Mouse (Mus musculus): Measurements from ENCODE around the gene Sec61a2.

The Sec61a2 gene

DNA sequence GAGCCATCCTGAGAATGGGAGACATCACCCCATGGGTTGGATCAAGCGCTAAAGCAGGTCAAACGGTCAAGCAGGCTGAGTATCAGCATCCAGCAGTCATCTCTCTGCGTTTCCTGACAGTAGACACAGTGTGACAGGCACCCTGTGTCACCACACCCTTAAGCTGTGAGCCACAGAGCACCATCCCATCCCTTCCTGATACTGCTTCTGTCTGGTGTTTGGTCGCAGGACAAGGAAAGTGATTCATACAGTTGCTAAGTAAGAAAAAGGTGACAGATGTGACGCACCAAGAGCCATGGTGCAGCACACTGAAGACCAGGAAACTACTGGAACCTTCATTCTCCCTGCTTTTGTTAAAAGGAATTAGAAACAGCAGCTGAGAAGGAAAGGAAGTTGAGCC lies 6.4 kb downstream of the Sec61a2 start:
- peak; percentile 38 for DNase-seq (ENCODE audit: low read depth, low spot score)

DNA sequence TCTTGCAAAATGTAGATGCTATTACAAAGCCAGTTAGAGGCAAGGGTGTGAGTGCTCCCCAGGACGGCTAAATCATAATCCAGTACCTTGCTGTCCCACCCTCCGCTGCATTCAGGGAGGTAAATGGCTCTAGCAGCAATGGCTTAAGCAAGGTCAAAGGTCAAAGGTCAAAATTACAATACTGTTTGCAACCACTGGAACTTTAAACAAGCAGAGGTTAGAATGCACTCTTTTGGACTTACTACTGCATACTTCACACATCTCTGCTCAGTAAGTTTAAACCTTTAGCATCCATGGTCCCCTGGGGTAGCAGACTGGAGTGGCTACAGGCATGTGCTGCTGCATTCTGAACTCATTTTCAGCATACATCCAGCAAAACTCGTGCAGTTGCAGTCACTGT lies 17.8 kb downstream of the Sec61a2 start:
- DNase-seq (ENCODE audit: low read depth, low spot score), result no peak

DNA sequence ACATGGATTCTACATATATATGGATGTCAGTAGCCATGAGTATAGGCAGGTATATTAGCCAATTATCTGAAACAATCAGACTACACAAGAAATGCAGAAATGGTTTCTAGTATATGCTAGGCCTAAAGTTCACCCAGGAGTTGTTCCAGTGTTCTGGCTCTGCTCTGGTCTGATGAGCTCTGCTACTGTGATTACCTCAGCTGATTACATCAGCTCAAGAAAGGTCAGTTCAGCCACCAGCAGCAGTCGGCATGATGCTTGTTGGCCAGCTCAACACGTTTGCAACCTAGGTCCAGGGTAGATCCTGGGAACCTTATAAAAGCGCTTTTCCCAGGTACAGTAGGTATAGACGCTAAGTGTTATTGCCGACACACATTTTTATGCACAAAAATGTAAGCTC lies 25.5 kb downstream of the Sec61a2 start:
- no peak for DNase-seq (ENCODE audit: low read depth, low spot score)

DNA sequence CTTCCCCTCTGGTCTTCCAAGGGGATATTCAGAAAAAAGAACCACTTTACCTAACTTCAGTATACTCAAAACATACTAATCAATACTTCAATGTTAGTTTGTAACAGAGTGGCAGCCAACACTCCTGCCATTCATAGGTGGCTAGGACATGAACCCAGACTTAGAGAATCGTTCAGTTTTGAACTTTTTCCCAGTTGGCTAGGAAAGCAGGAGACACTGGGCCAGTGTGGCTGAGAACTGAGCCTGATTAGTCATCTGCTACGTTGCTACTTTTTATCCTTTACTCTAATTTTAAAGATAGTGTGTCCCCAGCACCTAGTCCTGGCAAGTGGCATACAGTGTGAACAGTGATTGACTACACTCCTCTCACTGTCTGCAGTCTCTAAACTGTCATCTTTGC lies 27.6 kb downstream of the Sec61a2 start:
- DNase-seq (ENCODE audit: low read depth, low spot score), result no peak

DNA sequence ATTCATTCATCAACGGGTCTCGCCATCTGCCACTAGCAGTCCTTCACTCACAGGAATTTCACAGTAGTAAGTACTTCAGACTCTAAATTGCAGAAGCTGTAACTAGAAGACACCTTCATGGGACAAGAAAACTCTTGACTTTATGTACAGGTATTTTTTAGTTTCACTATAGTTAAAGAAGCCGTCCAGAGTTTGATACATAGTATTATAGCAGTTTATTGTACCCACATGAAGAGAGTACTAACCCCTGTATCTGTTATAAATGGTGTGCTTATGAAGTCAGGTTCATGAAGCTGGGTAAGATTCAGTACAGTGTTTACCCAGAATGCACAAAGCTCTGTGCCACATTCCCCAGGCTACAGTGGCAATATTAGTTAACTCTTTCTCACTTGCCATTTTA lies 32.4 kb downstream of the Sec61a2 start, which contains the start of gene Gm13199:
Gene Gm13199 (minus strand): TSS at position 101 of the 400 bp plus-strand sequence.
- DNase-seq (ENCODE audit: low read depth, low spot score), result no peak

DNA sequence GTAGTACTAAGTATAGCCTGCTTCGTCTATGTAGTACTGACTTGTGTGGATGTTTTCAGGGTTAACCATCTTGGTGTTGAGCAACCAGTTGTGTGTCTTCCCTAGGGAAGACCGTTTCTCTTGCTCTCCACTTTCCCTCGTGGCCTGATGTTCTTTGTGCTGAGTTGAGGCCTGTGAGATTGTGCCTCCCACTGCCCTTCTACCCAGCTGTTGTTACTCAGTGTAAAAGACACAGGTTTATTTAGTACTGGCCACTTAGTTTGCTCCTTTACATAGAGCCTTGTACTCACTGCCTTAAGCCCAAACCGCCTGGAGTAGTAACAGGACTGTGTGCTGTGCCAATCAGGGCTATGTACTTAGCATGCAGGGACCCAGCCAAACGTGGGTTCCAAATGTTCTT lies 43.4 kb downstream of the Sec61a2 start:
- DNase-seq (ENCODE audit: low read depth, low spot score), result peak; percentile 18

DNA sequence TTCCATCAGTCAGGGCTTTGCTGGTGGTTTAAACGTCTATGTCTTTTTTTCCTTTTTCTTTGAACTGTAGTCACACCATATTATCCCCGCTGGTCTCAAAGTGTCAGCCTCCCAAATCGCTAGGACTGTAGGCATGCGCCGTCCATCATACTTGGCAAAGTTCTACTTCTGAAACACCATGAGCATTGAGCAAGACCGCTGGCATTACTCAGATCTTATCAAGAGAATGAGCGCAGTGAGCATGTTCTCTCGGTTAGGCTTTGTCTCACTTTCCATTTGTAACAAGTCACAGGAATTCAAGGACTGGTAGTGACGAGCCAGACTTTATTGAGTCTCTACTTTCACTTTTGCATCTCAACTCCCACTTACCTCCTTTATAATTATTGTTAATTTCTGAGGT lies 44.1 kb downstream of the Sec61a2 start:
- no peak for DNase-seq (ENCODE audit: low read depth, low spot score)

DNA sequence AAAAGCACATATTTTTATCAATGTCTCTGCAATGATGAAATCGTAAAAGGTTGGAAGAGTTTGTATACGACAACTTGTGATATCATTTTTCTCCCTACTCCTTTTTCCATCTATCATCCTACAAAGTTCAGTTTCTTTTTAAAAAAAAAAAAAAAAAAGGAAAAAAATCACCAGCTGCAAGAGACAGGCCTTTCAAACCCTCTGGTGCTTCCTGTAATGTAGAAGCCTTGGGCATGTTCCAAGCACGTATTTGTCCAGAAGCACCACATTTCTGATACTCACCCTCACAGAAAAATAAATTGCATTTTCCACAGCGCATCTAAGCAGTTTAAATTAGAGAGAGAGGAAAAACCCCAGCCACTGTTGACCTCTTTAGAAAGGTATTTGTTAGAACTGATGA lies 49.4 kb downstream of the Sec61a2 start:
- no peak for DNase-seq (ENCODE audit: low read depth, low spot score)

DNA sequence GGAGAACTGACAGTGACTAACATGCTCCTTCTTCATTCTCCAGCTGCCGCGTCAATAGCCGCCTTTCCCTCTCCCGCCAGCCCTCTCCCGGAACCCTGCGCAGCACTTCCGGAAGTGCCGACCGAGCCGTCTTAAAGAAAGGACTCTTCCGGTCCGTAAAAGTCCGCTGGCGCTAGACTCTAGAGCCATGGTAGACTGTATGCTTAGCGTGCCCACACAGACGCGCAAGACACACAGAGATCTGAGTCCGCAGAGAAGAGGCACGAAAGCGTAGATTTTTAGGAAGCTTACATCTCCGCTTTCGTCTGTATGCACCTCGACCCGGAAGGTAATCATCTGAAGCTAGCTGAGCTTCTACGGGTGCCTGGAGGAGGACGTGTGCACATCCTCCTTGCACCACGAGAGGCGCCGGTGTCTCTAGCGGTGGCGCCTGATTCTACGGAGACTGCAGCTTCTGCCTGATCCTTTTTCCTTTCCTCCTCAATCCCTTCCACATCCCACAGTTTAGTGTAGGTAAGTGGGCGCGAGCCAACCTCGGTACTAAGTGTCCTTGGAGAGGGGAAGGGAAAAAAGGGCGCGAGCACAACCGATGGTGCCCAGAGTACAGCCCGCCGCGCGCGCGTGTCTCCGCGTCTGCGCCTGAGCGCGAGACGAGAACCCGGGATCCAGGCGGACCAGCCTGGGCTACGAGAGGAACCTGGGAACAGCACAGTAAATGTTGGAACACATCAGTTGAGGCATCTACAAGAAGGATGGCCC lies 50.2 kb downstream of the Sec61a2 start, which contains the start of the genes Nudt5 and Cdc123:
Gene Nudt5 (plus strand): TSS at position 147 of the 759 bp plus-strand sequence.
Gene Cdc123 (minus strand): TSS at position 292 of the 759 bp plus-strand sequence.
- DNase-seq (ENCODE audit: low read depth, low spot score), result peak; percentile 99

DNA sequence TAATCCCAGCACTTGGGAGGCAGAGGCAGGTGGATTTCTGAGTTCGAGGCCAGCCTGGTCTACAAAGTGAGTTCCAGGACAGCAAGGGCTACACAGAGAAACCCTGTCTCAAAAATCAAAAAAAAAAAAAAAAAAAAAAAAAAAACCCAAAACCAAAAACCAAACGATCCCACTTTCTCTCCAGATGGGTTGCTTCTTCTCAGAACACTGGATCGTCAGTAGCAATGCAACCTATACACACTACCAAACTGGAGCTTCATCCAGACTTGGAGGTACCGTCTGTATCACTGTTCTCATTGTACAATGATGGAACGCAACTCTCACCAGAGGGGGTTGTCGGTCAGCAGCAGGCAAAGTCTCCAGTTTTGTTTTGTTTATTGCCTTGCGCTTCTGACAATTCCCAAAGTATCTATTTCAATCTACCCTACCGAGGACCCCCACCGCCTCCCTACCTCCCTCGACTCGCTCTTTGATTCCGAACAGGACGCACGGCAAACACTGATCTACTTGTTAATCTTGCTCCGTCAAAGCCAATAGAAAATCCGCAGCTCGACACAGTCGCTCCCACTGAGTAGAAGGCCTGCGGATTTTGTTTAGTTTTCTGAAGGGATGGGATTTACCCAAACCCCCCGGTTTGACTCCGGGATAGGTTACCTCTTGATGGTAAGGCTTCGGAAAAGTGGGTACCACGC lies 50.9 kb downstream of the Sec61a2 start:
- no peak for DNase-seq (ENCODE audit: low read depth, low spot score)

DNA sequence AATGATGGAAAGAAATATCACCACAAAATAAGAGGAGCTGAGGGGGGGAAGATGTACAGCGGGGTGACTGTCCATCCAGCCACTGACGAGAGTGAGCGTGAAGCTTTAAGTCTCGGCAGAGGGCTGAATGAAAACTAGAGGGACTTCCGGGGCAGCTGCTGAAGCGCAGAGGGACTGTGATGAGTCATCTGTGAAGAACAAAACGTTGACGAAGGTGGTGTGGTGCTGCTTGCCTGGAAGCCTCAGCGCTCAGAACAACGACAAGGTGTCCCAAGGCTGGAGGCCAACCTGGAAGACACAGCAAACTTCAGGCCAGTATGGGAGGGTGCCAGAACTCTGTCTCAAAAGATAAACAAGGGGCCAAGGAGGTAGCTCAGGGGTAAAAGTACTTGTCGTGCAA lies 54.4 kb downstream of the Sec61a2 start:
- no peak for DNase-seq (ENCODE audit: low read depth, low spot score)

DNA sequence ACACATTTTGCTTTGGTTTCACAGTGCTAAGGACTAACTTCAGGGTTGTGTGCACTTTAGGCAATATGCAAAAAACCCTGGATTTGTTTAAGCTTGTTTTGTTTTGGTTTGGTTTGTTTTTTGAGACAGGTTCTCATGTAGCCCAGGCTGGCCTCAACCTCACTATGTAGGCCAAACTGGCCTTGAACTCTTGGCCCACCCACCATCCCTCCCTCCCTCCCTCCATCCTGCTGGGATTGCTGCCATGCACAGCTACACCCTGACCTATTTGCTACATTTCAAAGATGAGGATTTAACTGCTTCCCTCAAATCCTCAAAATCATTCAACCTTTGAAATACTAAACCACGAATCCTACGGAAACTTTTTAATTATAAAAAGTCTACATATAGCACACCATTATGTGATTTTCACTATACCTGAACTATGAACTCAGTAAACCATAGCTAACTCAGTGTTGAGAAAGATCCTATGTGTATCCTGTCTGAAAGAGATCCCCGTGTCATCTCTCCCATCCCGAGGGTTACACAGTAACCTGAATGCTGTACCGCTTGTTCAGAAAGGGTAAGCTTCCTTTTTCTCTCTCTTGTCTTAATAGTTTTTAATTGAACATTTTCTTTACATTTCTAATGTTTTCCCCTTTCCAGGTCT lies 69.8 kb downstream of the Sec61a2 start:
- no peak for DNase-seq (ENCODE audit: low read depth, low spot score)

DNA sequence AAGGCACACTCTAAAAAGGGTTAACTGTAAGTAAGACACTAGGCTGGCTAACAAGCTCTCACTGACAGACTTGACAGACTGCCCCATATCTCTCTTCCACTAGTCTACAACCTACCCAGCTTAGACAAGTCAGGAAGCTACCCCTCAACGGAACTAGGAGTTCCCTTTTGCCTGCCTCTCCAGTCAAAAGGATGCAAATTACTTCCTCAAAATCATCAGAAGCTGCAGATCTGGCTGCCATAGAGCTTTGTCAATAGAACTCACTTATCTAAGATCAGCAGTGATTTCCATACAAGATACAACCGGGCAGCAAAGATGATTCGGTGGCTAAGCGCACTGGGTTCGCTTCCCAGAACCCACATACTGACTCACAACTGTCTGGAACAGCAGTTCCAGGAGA lies 70.5 kb downstream of the Sec61a2 start:
- no peak for DNase-seq (ENCODE audit: low read depth, low spot score)

DNA sequence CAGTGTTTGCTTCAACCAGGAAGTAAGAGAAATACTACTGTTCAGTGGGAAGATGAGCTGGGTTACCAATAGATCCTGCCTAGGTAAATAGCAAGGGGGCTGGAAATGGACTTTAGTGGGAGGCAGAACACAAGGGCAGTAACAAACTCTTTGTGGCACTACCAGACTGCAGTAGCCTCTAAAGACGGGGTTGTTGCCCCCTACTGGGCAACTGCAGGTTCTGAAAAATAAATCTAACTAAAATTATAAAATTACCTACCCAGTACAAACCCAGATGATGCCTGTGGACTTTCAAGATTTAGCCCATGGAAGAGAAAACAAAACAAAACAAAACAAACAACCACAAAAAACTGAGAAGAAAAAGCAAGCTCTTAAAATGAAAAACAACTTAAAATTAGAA lies 71.0 kb downstream of the Sec61a2 start:
- peak; percentile 31 for DNase-seq (ENCODE audit: low read depth, low spot score)

DNA sequence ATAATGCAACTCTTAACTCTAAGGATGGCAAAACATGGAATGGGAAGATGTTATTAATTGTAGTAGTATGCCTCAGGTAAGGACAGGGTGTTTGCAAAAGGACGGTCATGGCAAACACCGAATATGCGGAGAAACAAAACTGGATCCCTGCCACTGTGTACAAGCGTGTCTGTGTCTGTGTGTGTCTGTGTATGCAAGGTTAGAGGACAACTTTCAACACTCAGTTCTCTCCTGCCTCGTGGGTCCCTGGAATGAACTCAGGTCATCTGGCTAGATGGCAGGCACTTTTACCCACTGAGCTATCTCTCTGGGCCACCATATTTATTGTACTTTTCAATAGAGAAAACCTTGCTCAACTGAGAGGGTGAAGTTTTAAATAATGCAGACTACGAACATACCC lies 72.8 kb downstream of the Sec61a2 start:
- no peak for DNase-seq (ENCODE audit: low read depth, low spot score)

DNA sequence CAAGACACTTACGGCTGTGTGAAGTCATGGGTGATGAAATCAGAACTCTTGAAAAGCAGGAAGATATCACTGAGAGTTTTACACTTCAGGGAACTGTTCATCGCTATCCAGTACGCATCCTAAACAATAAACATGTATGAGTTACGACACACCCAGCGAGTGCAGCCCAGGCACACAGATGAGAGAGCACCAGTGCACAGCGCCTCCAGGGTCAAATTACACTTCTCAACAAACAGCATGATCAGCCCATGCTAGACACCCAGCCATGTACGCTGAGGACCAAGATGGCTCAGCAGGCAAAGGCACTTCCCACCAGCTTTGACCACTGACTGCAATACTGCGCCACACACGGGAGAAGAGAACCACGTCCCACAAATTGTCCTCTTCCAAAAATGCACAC lies 74.0 kb downstream of the Sec61a2 start:
- DNase-seq (ENCODE audit: low read depth, low spot score), result no peak

Data from brain, adult 2 months (tissue).